Mouse (Mus musculus) hindlimb bud, embryonic 11.5 days (tissue): ENCODE measurements around the gene A630001G21Rik.

ENCODE experiments used
- DNase-seq: peaks from one replicate; pipeline ENCODE4 v3.0.0-alpha.2; 2012; ENCODE audit warnings: low read depth, low spot score; ENCODE audit errors: extremely low spot score

A630001G21Rik gene

GRCm38 (mm10) chr1:85680226-85680625 lies 98.2 kb downstream of the A630001G21Rik start:
- no peak for DNase-seq
